Mouse (Mus musculus): Measurements from ENCODE around the gene Foxj1.

The Foxj1 gene

DNA sequence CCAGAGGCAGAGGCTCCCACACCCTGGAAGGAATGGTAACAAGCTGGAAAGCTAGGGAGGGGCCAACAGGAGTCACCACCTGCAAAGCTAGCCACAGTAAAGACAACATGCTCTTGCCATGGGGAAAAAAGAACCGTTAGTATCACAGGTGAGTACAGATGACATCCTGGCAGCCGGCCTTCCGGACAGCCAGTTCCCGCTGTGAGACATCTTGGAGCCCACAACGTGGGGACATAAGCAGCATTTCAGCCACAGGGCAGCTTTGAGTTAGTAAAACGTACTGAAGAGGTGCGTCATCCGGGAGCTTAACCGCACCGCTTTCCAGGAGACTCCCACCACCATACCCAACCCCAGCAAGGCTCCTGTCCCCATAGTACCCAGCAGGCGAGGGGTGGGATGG lies 37.0 kb downstream of the Foxj1 start:
- no peak for DNase-seq

- no peak for DNase-seq
These were observed 38.2 kb downstream of the Foxj1 start for GRCm38 (mm10) chr11:116297017-116297416.

DNA sequence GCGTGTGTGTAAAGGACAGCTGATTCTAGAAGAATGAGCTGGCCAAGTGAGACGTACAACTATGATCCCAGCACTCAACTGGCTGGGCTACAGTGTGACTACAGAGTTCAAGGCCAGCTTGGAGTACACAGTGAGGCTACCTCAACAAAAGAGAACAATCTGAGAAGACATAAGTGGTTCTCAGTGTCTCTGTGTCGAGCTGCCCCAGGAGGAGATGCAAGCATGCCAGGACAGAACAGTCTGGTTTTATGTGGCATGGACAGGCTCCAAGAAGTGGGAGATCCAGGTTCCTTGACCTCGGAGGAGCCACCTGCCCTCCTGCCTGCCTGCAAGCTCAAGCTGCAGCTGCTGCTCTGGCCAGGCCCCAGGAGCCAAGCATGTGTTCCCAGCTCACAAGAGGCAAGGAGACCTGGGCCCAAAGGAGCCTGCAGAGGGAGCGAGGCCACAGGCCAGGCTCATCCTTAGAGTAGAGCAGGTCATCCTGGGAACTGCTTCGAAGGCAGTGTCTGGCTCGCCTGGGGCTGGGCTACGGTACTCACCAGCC lies 38.9 kb downstream of the Foxj1 start:
- no peak for DNase-seq

GRCm38 (mm10) chr11:116294319-116294718 lies 40.9 kb downstream of the Foxj1 start:
- DNase-seq, result peak; percentile 56 to 57

- no peak for DNase-seq
These were observed 41.6 kb downstream of the Foxj1 start for GRCm38 (mm10) chr11:116293538-116294137.

- no peak for DNase-seq
These were observed 42.8 kb downstream of the Foxj1 start for GRCm38 (mm10) chr11:116292401-116292800.

- no peak for DNase-seq
These were observed 44.6 kb downstream of the Foxj1 start for GRCm38 (mm10) chr11:116290556-116290955.

GRCm38 (mm10) chr11:116287351-116287750 lies 47.8 kb downstream of the Foxj1 start:
- DNase-seq, result no peak

DNA sequence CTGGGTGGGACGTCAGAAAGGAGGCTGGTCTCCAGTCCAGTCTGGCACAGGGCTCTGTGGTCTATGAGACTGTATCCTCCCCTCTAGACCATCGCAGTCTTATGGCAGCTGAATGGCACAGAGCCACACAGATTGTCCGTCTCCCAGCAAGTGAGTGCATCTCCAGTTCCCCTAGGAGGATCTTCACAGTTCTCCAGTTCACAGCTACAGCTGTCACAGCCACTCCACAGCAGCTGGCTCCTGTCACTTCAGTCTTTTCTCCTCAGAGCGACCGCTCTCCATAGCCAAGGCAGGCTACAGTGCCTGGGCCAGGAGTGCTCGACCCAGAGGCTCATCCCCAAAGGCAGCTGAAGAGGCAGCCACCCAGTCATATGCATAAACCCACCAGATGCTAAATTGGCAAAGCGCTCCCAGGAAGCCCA lies 49.4 kb downstream of the Foxj1 start:
- DNase-seq, result no peak

DNA sequence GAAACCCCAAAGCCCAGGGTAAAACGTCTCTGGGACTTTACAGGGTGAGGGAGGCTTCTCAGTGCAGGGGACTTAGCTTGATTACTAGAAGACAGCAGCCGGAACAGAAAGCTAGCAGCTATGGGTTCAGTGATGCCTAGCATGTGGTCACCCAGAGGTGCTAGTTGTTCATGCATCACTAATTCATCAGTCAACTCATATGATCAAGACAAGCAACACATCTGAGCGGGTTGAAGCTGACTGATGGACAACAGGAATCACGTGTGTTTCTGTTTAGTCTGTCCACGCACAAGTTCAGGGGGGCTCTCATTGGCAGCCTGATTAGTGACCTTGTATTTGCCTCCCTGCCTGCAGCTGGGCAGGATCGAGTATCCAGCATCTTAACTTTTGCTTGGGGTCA lies 51.2 kb downstream of the Foxj1 start:
- peak; percentile 35 to 44 for DNase-seq

GRCm38 (mm10) chr11:116282912-116283521 lies 52.2 kb downstream of the Foxj1 start:
- peak; percentile 45 to 47 for DNase-seq

- DNase-seq, result no peak
These were observed 53.1 kb downstream of the Foxj1 start for GRCm38 (mm10) chr11:116282089-116282488.

GRCm38 (mm10) chr11:116281671-116282070 lies 53.5 kb downstream of the Foxj1 start:
- no peak for DNase-seq

- DNase-seq, result peak; percentile 21 to 24
These were observed 54.2 kb downstream of the Foxj1 start, which contains the start of gene Galr2 for GRCm38 (mm10) chr11:116280751-116281663. Gene Galr2 (plus strand): TSS chr11:116280939.
